Mouse (Mus musculus) urinary bladder, postnatal 10 days (tissue): Measurements from ENCODE around the gene Fbln1.

Source experiments
- DNase-seq: peaks from one replicate; pipeline ENCODE4 v3.0.0; 2022; ENCODE audit warnings: low spot score

Fbln1 gene

GRCm38 (mm10) chr15:85205792-85206702, at the start of gene Fbln1:
TSS of gene Fbln1 (plus strand) at chr15:85205949.
- peak; percentile 35 for DNase-seq

- DNase-seq: no peak
Measured at GRCm38 (mm10) chr15:85156198-85156597, 49.6 kb upstream of the Fbln1 start.

GRCm38 (mm10) chr15:85161416-85161815, 44.3 kb upstream of the Fbln1 start:
- DNase-seq: no peak

- DNase-seq: no peak
Measured at GRCm38 (mm10) chr15:85162693-85163663, 42.8 kb upstream of the Fbln1 start.

GRCm38 (mm10) chr15:85166433-85166933, 39.3 kb upstream of the Fbln1 start:
- no peak for DNase-seq

- no peak for DNase-seq
Measured at GRCm38 (mm10) chr15:85167086-85167679, 38.6 kb upstream of the Fbln1 start.

- DNase-seq: no peak
Measured at GRCm38 (mm10) chr15:85172054-85172453, 33.7 kb upstream of the Fbln1 start.

GRCm38 (mm10) chr15:85173425-85173824, 32.3 kb upstream of the Fbln1 start:
- DNase-seq: no peak

- DNase-seq: no peak
Measured at GRCm38 (mm10) chr15:85174060-85174459, 31.7 kb upstream of the Fbln1 start.

- DNase-seq: no peak
Measured at GRCm38 (mm10) chr15:85177576-85177975, 28.2 kb upstream of the Fbln1 start.

- no peak for DNase-seq
Measured at GRCm38 (mm10) chr15:85178172-85178571, 27.6 kb upstream of the Fbln1 start.

- no peak for DNase-seq
Measured at GRCm38 (mm10) chr15:85179528-85180180, 26.1 kb upstream of the Fbln1 start.

- DNase-seq: no peak
Measured at GRCm38 (mm10) chr15:85180368-85180767, 25.4 kb upstream of the Fbln1 start.

GRCm38 (mm10) chr15:85182063-85182462, 23.7 kb upstream of the Fbln1 start:
- DNase-seq: no peak

- DNase-seq: no peak
Measured at GRCm38 (mm10) chr15:85186916-85187315, 18.8 kb upstream of the Fbln1 start.

- DNase-seq: no peak
Measured at GRCm38 (mm10) chr15:85188167-85188778, 17.5 kb upstream of the Fbln1 start.

GRCm38 (mm10) chr15:85200446-85201289, 5.1 kb upstream of the Fbln1 start:
- no peak for DNase-seq

- no peak for DNase-seq
Measured at GRCm38 (mm10) chr15:85202199-85202598, 3.5 kb upstream of the Fbln1 start.

- no peak for DNase-seq
Measured at GRCm38 (mm10) chr15:85202787-85203186, 3.0 kb upstream of the Fbln1 start.

- no peak for DNase-seq
Measured at GRCm38 (mm10) chr15:85204383-85204782, 1.4 kb upstream of the Fbln1 start.
